ENCODE assay signal across 8 mouse cellular contexts in genomic region chr16:20425855-20426598, GRCm38 (mm10). TPM values are rescaled to one million over a fixed set of nuclear protein-coding genes. Genes with fewer than 3 reads are reported as not detected.
DNase-seq lines count a peak whose midpoint lies in the region; ATAC-seq and TF ChIP-seq lines count a peak whose summit lies in the region.

Abcc5 (minus strand) TSS chr16:20426394.

- H3K27me3 ChIP-seq in heart, embryonic 10.5 days (ENCODE audit: insufficient read depth, poor library complexity, severe bottlenecking), result no peaks in the 10 kb centered on the region
- H3K27me3 ChIP-seq in kidney, embryonic 15.5 days, result no peaks in the 10 kb centered on the region

- no peak for TF ChIP-seq POLR2A in bone marrow macrophage, adult 2 months (IDR thresholded peaks at IDR 0.05; ENCODE audit: borderline replicate concordance, low read depth, low read length)
- peak; percentile 80 for TF ChIP-seq POLR2A in embryonic fibroblast, embryonic 13.5 days (IDR thresholded peaks at IDR 0.05; ENCODE audit: low read depth, low read length)

- peak within 1 kb of the TSS; percentile 83 for H3K27ac ChIP-seq in bone marrow macrophage, adult 2 months (ENCODE audit: insufficient read depth, low read depth, low read length)
- H3K27ac ChIP-seq in embryonic fibroblast, embryonic 13.5 days (ENCODE audit: insufficient read depth, low read length), result peak within 1 kb of the TSS; percentile 74
- H3K27ac ChIP-seq in heart, embryonic 10.5 days, result peak within 1 kb of the TSS; percentile 92
- H3K27ac ChIP-seq in kidney, embryonic 15.5 days, result peak within 1 kb of the TSS; percentile 77

- peak; percentile 66 for TF ChIP-seq CTCF in bone marrow macrophage, adult 2 months (IDR thresholded peaks at IDR 0.05; ENCODE audit: low read depth, low read length)
- TF ChIP-seq CTCF in embryonic fibroblast, embryonic 13.5 days (IDR thresholded peaks at IDR 0.05; ENCODE audit: borderline replicate concordance, insufficient read depth, low read length), result peak; percentile 80

- H3K4me1 ChIP-seq in bone marrow macrophage, adult 2 months (ENCODE audit: control insufficient read depth, insufficient read depth, low read length), result peaks cover 7% of the 10 kb centered on the region
- no peaks in the 10 kb centered on the region for H3K4me1 ChIP-seq in embryonic fibroblast, embryonic 13.5 days (ENCODE audit: control insufficient read depth, insufficient read depth, low read length)
- H3K4me1 ChIP-seq in heart, embryonic 10.5 days, result peaks cover 25% of the 10 kb centered on the region
- H3K4me1 ChIP-seq in kidney, embryonic 15.5 days, result peaks cover 14% of the 10 kb centered on the region

- peak within 1 kb of the TSS; percentile 93 for H3K4me3 ChIP-seq in bone marrow macrophage, adult 2 months (ENCODE audit: insufficient read depth, low read length)
- H3K4me3 ChIP-seq in embryonic fibroblast, embryonic 13.5 days (ENCODE audit: insufficient read depth, low read length), result peak within 1 kb of the TSS; percentile 61
- peak within 1 kb of the TSS; percentile 82 for H3K4me3 ChIP-seq in heart, embryonic 10.5 days
- H3K4me3 ChIP-seq in kidney, embryonic 15.5 days (replicated peaks), result peak within 1 kb of the TSS; percentile 63

- no peaks in the 10 kb centered on the region for H3K9me3 ChIP-seq in heart, embryonic 10.5 days
- H3K9me3 ChIP-seq in kidney, embryonic 15.5 days (replicated peaks), result no peaks in the 10 kb centered on the region

- peak; percentile 94 for DNase-seq in A20 (ENCODE audit: low read depth, low spot score)
- peak; percentile 97 for DNase-seq in heart, embryonic 10.5 days (ENCODE audit: low spot score)
- peak; percentile 93 for DNase-seq in liver
- DNase-seq in spleen, postnatal 4 days (ENCODE audit: low spot score in 2 of 2), result peak; percentile 90 to 97

- H3K36me3 ChIP-seq in heart, embryonic 10.5 days, result peaks cover 12% of the 10 kb centered on the region
- H3K36me3 ChIP-seq in kidney, embryonic 15.5 days, result peaks cover 6% of the 10 kb centered on the region

- peak within 1 kb of the TSS; percentile 70 for H3K4me2 ChIP-seq in kidney, embryonic 15.5 days

- H3K9ac ChIP-seq in kidney, embryonic 15.5 days, result peak within 1 kb of the TSS; percentile 61

- ATAC-seq in kidney, embryonic 15.5 days (replicated peaks; ENCODE audit: low FRiP score), result peak; percentile 98
- ATAC-seq in monocyte, adult 5-6 weeks (replicated peaks; ENCODE audit: insufficient number of reproducible peaks, low FRiP score, low TSS enrichment, poor library complexity, severe bottlenecking), result peak; percentile 88

- under 1% methylated on average over 62 of the region's 62 CpGs for WGBS in heart, embryonic 10.5 days
- under 1% methylated on average over 62 of the region's 62 CpGs for WGBS in kidney, embryonic 15.5 days

RNA-seq across cellular contexts. Expression of gene Abcc5, which starts in this region (rescaled TPM):
- 132 and 133 TPM in 2 replicates for polyA plus RNA-seq in bone marrow macrophage, adult 2 months (2012; ENCODE audit: insufficient read depth, insufficient read length, missing spikeins)
- polyA plus RNA-seq in embryonic fibroblast, embryonic 13.5 days (2011; ENCODE audit: insufficient read length, low read depth, missing spikeins), result 74.8 and 76.8 TPM in 2 replicates
- 60.6 and 65.7 TPM in 2 replicates for polyA plus RNA-seq in heart, embryonic 10.5 days (2016; fragmentation: Nextera tagmentation; extraction: Ambion mirVana)
- 56.1 and 63.1 TPM in 2 replicates for polyA plus RNA-seq in kidney, embryonic 15.5 days (2015; fragmentation: Nextera tagmentation; extraction: Ambion mirVana)
- 65.5 to 91.9 TPM (median 76.3 TPM) in 3 replicates for total RNA-seq in monocyte, adult 5-6 weeks (2017)

Comparison
In these comparisons a context has a peak if more than half of its experiments do, and no peak if none do; other contexts are left out.
1. Peak in every context shown above with its lines: DNase-seq, ATAC-seq, H3K4me3 ChIP-seq and H3K27ac ChIP-seq.